Mouse (Mus musculus) C2C12 (cell line): ENCODE results near the gene 3110009E18Rik.

ENCODE experiments used
- CEBPB ChIP-seq: IDR thresholded peaks from one replicate; pipeline ENCODE4 v1.6.1; 2011; ENCODE audit warnings: low read depth, mild to moderate bottlenecking, control low read depth, moderate library complexity
- CTCF ChIP-seq: IDR thresholded peaks from one replicate; pipeline ENCODE4 v1.5.1; 2011; ENCODE audit not compliant: control insufficient read depth, insufficient read depth, insufficient read length
- FOSL1 ChIP-seq: IDR thresholded peaks from one replicate; pipeline ENCODE4 v1.8.0; 2011; ENCODE audit warnings: mild to moderate bottlenecking, low read length; ENCODE audit not compliant: poor library complexity, insufficient read depth, severe bottlenecking
- MAX ChIP-seq: IDR thresholded peaks from one replicate; pipeline ENCODE4 v1.6.1; 2011; ENCODE audit warnings: mild to moderate bottlenecking, control low read depth
- MYOG ChIP-seq: IDR thresholded peaks from one replicate; pipeline ENCODE4 v1.6.1; 2011; ENCODE audit not compliant: control insufficient read depth, insufficient read length; ENCODE audit errors: extremely low read depth
- USF1 ChIP-seq: IDR thresholded peaks from one replicate; pipeline ENCODE4 v1.6.1; 2011; ENCODE audit warnings: low read depth, mild to moderate bottlenecking, control low read depth, moderate library complexity

- TF ChIP-seq FOSL1 (no peak), USF1 (no peak), CTCF (no peak), CEBPB (no peak), MYOG (no peak), MAX (no peak)
Measured at GRCm38 (mm10) chr1:120158474-120159127, 37.6 kb downstream of the 3110009E18Rik start.
